Mouse (Mus musculus) neural tube, embryonic 13.5 days (tissue): ENCODE data around the gene Smim6. TPM values are rescaled to one million over a fixed set of nuclear protein-coding genes. Genes with fewer than 3 reads are reported as not detected.

Source experiments
- ATAC-seq: fragments of 200-750 bp; cut with Nextera tagmentation; 2 replicates; pipeline ENCODE4 v1.8.0; 2017; ENCODE audit warnings: low read depth, mild to moderate bottlenecking, moderate TSS enrichment, moderate library complexity
- H3K27ac ChIP-seq: fragments of 300-500 bp; sonication (generic); replicated peaks from 2 replicates; pipeline ENCODE4 v1.5.1; 2015; ENCODE audit warnings: moderate library complexity, mild to moderate bottlenecking, inconsistent platforms
- H3K27me3 ChIP-seq: fragments of 300-500 bp; sonication (generic); 2 replicates; pipeline ENCODE4 v1.6.1; 2015; ENCODE audit warnings: mild to moderate bottlenecking, inconsistent platforms
- H3K36me3 ChIP-seq: fragments of 300-500 bp; sonication (generic); 2 replicates; pipeline ENCODE4 v1.6.1; 2015; ENCODE audit warnings: mild to moderate bottlenecking, inconsistent platforms
- H3K4me1 ChIP-seq: fragments of 300-500 bp; sonication (generic); replicated peaks from 2 replicates; pipeline ENCODE4 v1.6.1; 2015; ENCODE audit warnings: inconsistent platforms
- H3K4me2 ChIP-seq: fragments of 300-500 bp; sonication (generic); 2 replicates; pipeline ENCODE4 v1.6.1; 2015; ENCODE audit warnings: inconsistent platforms, mild to moderate bottlenecking, moderate library complexity
- H3K4me3 ChIP-seq: fragments of 300-500 bp; sonication (generic); 2 replicates; pipeline ENCODE4 v1.5.1; 2015; ENCODE audit warnings: mild to moderate bottlenecking, inconsistent platforms
- H3K9ac ChIP-seq: fragments of 300-500 bp; sonication (generic); 2 replicates; pipeline ENCODE4 v1.6.1; 2015; ENCODE audit warnings: moderate library complexity, mild to moderate bottlenecking, inconsistent platforms
- H3K9me3 ChIP-seq: fragments of 300-500 bp; sonication (generic); 2 replicates; pipeline ENCODE4 v1.6.1; 2016; ENCODE audit warnings: inconsistent platforms
- WGBS: fragments of 180-500 bp; shearing (Covaris S2); methylation state at CpG from one replicate; pipeline ENCODE4 v1.1.7; 2015; 5-methylcytosine and 5-hydroxymethylcytosine counted together
- polyA plus RNA-seq: library from polyadenylated mRNA; unstranded; fragments of >200 nt; fragmentation: Nextera tagmentation; extraction: Ambion mirVana; gene quantifications from 2 replicates; pipeline ENCODE4 v1.2.1, GENCODE M21; 2015

The Smim6 gene
- polyA plus RNA-seq, 1 experiment from 2014 or later, result 1.2 TPM

DNA sequence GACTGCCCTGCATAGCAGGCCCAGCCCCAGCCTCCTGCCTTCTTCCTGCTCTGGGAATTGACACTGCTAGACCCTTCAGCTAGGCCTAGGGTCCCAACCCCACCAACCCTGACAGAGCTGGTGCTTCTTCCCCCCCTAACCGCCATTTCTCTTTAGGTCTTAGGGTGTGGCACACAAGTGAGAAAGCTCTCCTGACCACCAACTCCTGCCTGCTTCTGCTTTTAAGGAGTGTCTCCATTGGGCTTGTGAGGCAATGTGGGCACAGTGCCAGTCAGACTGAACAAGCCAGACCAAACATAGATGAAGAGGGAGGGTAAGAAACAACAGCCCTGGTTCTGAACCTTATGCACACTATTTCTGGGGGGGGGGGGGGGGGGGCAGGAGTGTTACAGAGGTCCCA is 9.0 kb upstream of the Smim6 start:
- Histone ChIP-seq H3K27me3 (no peaks in the 10 kb centered on the region), H3K9ac (no peak overlapping the region), H3K36me3 (peaks cover 6% of the 10 kb centered on the region), H3K27ac (no peak overlapping the region), H3K9me3 (no peaks in the 10 kb centered on the region), H3K4me1 (peaks cover 35% of the 10 kb centered on the region), H3K4me2 (no peak overlapping the region), H3K4me3 (no peak overlapping the region)
- WGBS, result 100% methylated on average over 1 of the region's 1 CpGs
- no peak for ATAC-seq

GRCm38 (mm10) chr11:115903384-115904230 is 8.2 kb upstream of the Smim6 start:
- no peak for ATAC-seq
- H3K27me3 ChIP-seq, result no peaks in the 10 kb centered on the region
- no peaks in the 10 kb centered on the region for H3K9me3 ChIP-seq
- H3K9ac ChIP-seq, result no peak overlapping the region
- H3K4me2 ChIP-seq, result no peak overlapping the region
- H3K27ac ChIP-seq, result no peak overlapping the region
- no peak overlapping the region for H3K4me3 ChIP-seq
- WGBS, result 73% methylated on average over 11 of the region's 11 CpGs
- peaks cover 12% of the 10 kb centered on the region for H3K36me3 ChIP-seq
- peaks cover 35% of the 10 kb centered on the region for H3K4me1 ChIP-seq

GRCm38 (mm10) chr11:115904231-115904955 is 7.4 kb upstream of the Smim6 start:
- no peak overlapping the region for H3K4me3 ChIP-seq
- 89% methylated on average over 8 of the region's 8 CpGs for WGBS
- H3K9ac ChIP-seq, result no peak overlapping the region
- H3K27ac ChIP-seq, result no peak overlapping the region
- H3K36me3 ChIP-seq, result peaks cover 16% of the 10 kb centered on the region
- H3K4me2 ChIP-seq, result no peak overlapping the region
- H3K4me1 ChIP-seq, result peaks cover 30% of the 10 kb centered on the region
- no peaks in the 10 kb centered on the region for H3K9me3 ChIP-seq
- H3K27me3 ChIP-seq, result no peaks in the 10 kb centered on the region
- ATAC-seq, result no peak

DNA sequence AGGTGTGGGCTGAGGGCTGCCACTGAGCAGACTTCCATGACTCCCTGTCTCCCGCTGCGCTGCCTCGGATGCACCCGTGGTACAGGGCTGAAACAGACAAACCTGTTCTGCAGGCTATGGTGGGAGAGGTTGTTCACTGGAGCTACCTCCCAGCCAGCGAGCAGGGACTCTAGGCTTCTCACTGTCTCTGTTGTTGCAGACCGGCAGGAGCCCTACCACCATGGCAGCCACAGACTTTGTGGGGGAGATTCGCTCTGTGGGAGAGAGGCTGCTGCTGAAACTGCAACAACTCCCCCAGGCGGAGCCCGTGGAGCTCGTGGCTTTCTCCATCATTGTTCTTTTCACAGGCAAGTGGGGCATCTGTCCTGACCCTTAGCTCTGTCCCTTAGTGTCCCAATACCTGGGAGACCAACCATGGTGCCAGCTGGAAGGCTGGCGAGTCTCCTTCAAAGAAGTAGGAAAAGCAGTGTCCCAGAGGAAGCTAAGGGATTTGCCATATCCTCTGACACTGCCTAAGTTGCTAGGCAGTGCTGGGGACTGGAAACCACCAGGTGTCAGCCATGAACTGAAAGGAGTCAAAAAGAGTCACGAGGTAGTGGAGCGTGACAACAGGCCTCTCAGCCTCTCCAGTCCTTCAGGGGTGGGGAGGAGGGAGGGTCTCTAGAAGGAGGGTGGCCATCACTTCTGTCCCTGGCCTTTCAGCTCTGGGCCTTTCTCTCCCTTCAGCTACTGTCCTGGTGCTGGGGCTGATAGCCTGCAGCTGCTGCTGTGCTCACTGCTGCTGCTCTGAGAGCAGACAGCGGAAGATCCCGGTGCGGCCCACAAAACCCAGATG is 6.6 kb upstream of the Smim6 start:
- WGBS, result 65% methylated on average over 16 of the region's 16 CpGs
- peaks cover 19% of the 10 kb centered on the region for H3K36me3 ChIP-seq
- ATAC-seq, result no peak
- H3K4me2 ChIP-seq, result no peak overlapping the region
- H3K9ac ChIP-seq, result no peak overlapping the region
- no peaks in the 10 kb centered on the region for H3K9me3 ChIP-seq
- H3K27me3 ChIP-seq, result no peaks in the 10 kb centered on the region
- H3K27ac ChIP-seq, result no peak overlapping the region
- no peak overlapping the region for H3K4me3 ChIP-seq
- H3K4me1 ChIP-seq, result peaks cover 22% of the 10 kb centered on the region

DNA sequence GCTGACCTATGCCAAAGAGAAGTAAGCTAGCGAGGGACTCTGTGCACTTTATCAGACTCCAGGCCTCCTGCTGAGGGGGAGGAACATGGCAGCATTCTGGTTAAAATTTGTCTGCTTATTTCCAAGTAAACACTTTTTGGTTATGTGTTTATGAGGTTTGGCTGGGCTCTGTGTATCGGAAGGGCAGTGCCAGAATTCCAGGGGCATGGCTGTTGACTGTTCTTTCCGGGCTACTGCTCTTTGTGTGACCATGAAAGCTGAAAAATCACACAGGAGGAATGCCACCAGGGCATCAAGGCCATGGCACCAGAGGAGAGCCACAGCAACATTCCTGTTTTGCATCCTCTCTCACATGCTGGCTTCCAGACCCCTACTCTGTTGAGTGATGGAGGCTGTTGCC is 5.7 kb upstream of the Smim6 start:
- no peak overlapping the region for H3K4me2 ChIP-seq
- H3K9me3 ChIP-seq, result no peaks in the 10 kb centered on the region
- no peak overlapping the region for H3K27ac ChIP-seq
- no peak for ATAC-seq
- no peak overlapping the region for H3K4me3 ChIP-seq
- 0 out of 2 replicates have a peak, but pooled peaks cover 13% of the 10 kb centered on the region for H3K4me1 ChIP-seq
- H3K36me3 ChIP-seq, result peaks cover 24% of the 10 kb centered on the region
- WGBS, result 79% methylated on average over 3 of the region's 3 CpGs
- H3K27me3 ChIP-seq, result no peaks in the 10 kb centered on the region
- no peak overlapping the region for H3K9ac ChIP-seq

DNA sequence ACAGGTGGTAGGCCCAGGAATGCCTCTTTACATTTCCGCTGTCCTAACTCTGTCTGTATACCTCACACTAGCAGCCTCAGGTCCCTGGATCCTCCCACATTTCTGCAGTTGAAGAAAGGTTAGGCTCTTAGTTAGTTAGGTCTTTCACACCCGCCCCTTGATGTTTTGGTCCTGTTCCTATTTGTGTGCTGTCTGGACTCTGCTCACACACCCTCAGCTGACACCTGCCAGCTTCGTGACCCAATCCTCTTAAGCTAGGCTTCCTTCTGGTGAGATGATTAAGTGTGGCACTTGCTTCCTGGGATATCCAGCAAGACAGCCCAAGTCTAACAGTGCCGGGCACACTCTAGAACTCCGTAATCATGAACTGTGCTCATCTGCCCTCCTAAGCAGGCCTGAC is 5.3 kb upstream of the Smim6 start:
- Histone ChIP-seq H3K36me3 (peaks cover 28% of the 10 kb centered on the region), H3K4me2 (no peak overlapping the region), H3K4me1 (0 out of 2 replicates have a peak, but pooled peaks cover 9% of the 10 kb centered on the region), H3K4me3 (no peak overlapping the region), H3K9ac (no peak overlapping the region), H3K9me3 (no peaks in the 10 kb centered on the region), H3K27me3 (no peaks in the 10 kb centered on the region), H3K27ac (no peak overlapping the region)
- WGBS, result 92% methylated on average over 5 of the region's 5 CpGs
- ATAC-seq, result no peak

DNA sequence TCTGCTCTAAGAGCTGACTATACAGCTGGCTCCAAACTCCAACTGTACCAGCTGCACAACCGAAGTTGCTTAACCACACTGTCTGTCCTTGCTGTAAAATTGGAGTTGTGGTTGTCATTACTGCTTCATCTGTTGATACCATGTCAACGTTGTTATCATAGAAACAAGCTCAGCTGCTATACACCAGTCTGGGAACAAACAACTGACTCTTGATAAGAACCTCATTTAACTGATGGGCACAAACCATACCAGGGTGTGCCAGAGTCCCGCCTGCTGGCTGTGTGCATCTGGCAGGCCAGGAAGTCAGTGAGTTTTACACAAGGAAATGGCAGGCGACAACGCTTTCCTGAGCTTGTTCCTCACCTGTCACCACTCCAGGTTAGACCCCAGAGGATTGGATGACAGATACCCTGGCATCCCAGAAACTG is 669 bp upstream of the Smim6 start:
- Histone ChIP-seq H3K4me1 (no peaks in the 10 kb centered on the region), H3K9me3 (no peaks in the 10 kb centered on the region), H3K9ac (no peak overlapping the region), H3K36me3 (peaks cover 59% of the 10 kb centered on the region), H3K4me3 (no peak overlapping the region), H3K27ac (no peak overlapping the region), H3K27me3 (no peaks in the 10 kb centered on the region), H3K4me2 (no peak overlapping the region)
- no peak for ATAC-seq
- 93% methylated on average over 5 of the region's 5 CpGs for WGBS

GRCm38 (mm10) chr11:115916579-115916978 is 4.8 kb downstream of the Smim6 start:
- ATAC-seq, result no peak
- Histone ChIP-seq H3K9ac (no peak overlapping the region), H3K4me3 (no peak overlapping the region), H3K27ac (no peak overlapping the region), H3K4me2 (no peak overlapping the region), H3K36me3 (peaks cover 50% of the 10 kb centered on the region), H3K4me1 (no peaks in the 10 kb centered on the region), H3K27me3 (no peaks in the 10 kb centered on the region), H3K9me3 (no peaks in the 10 kb centered on the region)
- WGBS, result 96% methylated on average over 4 of the region's 4 CpGs

GRCm38 (mm10) chr11:115918637-115919036 is 6.8 kb downstream of the Smim6 start:
- Histone ChIP-seq H3K4me2 (no peak overlapping the region), H3K4me1 (no peaks in the 10 kb centered on the region), H3K4me3 (no peak overlapping the region), H3K9ac (no peak overlapping the region), H3K9me3 (no peaks in the 10 kb centered on the region), H3K36me3 (peaks cover 51% of the 10 kb centered on the region), H3K27me3 (no peaks in the 10 kb centered on the region), H3K27ac (no peak overlapping the region)
- no peak for ATAC-seq
- 90% methylated on average over 5 of the region's 5 CpGs for WGBS

DNA sequence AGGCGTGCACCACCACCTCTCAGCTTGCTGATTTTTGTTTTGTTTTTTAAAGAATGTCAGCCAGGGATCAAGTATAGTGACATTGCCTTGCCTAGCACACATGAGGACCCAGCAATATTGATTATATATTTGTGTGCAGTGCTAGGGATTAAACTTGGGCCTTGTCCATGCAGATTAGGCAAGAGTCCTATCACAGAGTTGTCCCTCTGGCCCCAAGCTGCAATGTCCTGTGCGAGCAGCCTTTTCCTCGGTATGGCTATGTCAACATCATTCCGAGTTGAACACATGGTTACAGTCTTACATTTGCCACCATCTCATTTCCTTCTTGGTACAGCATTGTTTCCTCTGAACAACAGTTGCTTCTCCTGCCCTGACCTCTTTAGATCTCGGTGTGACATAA is 7.3 kb downstream of the Smim6 start:
- H3K27ac ChIP-seq, result no peak overlapping the region
- no peak for ATAC-seq
- no peak overlapping the region for H3K4me3 ChIP-seq
- H3K27me3 ChIP-seq, result no peaks in the 10 kb centered on the region
- 91% methylated on average over 5 of the region's 5 CpGs for WGBS
- H3K4me1 ChIP-seq, result no peaks in the 10 kb centered on the region
- peaks cover 51% of the 10 kb centered on the region for H3K36me3 ChIP-seq
- H3K9ac ChIP-seq, result no peak overlapping the region
- no peak overlapping the region for H3K4me2 ChIP-seq
- H3K9me3 ChIP-seq, result no peaks in the 10 kb centered on the region

- Histone ChIP-seq H3K27ac (no peak overlapping the region), H3K4me3 (no peak overlapping the region), H3K9me3 (no peaks in the 10 kb centered on the region), H3K36me3 (peaks cover 51% of the 10 kb centered on the region), H3K9ac (no peak overlapping the region), H3K4me1 (no peaks in the 10 kb centered on the region), H3K4me2 (no peak overlapping the region), H3K27me3 (no peaks in the 10 kb centered on the region)
- ATAC-seq, result no peak
- 47% methylated on average over 6 of the region's 6 CpGs for WGBS
These were observed 8.4 kb downstream of the Smim6 start for GRCm38 (mm10) chr11:115920110-115920818.
